Mouse (Mus musculus): Measurements from ENCODE around the gene Cep85l.

Gene Cep85l

DNA sequence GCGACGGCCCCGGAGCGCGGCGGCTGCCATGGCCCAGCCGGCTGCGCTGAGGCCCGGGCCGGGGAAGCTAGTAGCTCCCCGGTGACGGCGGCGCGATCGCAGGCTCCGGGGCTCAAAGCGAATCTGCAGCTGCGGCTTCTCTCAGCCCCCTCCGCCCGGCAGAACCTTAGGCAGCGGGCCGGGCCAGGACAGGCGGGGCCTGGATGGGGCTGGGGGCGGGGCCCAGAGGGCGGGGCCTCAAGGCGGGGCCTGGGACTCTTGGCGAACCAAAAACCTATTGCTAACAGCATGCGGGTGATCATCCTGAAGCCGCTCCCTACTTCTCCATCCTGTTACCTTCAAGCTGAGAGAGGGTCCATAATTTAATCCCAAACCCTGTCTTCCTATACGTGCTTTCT is at the start of gene Cep85l:
Cep85l (minus strand) TSS at position 239 of the 398 bp plus-strand sequence.
- DNase-seq (ENCODE audit: inconsistent age in 2 of 2, low spot score in 1 of 2) = peak; percentile 91 to 96

DNA sequence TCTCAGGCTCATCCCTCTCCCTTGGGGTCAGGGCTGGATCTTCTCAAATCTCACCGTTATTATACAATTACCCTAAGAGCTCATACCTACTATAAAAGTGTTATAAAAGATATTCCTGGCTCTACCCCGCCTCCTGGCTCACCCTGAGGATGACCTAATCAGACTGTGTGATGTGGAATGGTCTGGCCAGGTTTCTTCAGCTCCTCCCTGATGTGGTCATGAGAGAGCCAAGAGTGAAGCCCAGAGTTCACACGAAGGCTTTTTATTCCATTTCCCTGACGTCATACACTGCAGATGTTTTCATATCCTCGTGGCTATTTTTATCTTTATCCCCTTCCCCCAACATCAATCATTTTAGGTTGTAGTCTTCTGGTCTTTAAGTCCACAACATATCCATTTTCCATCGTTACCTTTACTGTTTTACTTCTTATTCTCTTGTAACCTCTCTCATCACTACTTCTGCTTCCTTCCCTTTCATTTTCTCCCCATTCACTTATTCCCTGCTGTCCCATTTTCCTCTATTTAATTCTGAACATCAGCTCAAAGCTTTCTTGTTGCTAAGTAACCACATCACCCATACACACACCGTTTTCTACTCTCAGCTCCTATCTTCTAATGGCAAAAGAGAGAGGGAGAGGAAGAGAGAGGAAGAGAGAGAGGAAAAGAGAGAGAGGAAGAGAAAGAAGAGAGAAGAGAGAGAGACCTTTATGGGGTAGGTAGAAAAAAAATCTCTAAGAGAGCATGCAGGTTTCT is 49.1 kb upstream of the Cep85l start:
- no peak for DNase-seq (ENCODE audit: inconsistent age in 2 of 2, low spot score in 1 of 2)

DNA sequence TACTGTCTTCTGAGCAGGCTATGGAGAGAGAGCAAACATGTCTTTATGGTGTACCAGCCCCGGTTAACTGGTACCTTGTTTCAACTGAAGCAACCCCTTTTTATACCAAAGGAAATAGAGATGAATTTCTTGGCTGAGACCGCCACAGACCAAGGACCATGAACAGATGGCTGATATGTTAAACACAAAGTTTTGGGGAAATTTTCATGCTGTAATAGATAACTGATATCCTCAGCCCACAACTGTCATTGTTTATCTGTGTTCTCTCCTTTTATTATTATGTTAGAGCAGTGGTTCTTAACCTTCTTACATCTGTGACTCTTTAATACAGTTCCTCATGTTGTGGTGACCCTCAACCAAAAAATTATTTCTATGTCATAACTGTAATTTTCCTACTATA is 46.8 kb upstream of the Cep85l start:
- DNase-seq (ENCODE audit: inconsistent age in 2 of 2, low spot score in 1 of 2) = no peak

DNA sequence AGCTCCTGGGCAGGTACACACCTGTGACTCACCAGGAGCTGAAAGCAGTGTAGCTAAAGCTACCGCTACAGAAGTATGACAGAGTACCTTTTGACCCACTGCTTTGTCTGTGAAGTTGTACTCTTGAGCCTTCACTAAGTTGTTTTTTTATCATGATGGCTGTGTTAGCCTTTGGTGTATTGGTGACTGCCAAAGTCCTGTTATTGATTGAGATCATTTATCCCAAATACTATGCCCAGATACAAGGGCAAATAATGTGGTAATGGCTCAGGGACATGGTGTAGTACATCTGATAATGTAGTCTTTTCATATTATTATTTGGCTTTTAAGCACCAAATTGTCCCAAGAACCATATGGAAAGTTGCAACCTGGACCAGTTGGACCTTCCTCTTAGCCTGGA is 43.3 kb upstream of the Cep85l start:
- no peak for DNase-seq (ENCODE audit: inconsistent age in 2 of 2, low spot score in 1 of 2)

DNA sequence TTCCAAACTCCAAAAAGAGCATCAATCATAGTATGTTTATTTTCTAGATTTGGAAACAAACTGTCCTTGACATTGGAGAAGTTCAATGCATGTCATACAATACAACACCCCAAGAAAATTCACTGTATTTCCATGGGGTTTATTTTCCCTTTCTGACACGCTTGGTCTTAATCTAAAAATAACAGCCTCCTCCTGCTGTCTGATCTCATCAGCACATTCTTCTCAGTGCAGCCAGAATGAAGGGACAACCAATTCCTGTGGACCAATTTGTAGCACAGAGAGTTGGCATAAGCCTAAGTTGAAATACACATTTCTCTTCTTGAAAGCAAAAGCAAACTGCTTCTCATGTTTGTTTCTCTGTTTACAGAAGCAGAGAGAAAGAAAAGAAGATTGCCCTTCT is 42.5 kb upstream of the Cep85l start:
- no peak for DNase-seq (ENCODE audit: inconsistent age in 2 of 2, low spot score in 1 of 2)

DNA sequence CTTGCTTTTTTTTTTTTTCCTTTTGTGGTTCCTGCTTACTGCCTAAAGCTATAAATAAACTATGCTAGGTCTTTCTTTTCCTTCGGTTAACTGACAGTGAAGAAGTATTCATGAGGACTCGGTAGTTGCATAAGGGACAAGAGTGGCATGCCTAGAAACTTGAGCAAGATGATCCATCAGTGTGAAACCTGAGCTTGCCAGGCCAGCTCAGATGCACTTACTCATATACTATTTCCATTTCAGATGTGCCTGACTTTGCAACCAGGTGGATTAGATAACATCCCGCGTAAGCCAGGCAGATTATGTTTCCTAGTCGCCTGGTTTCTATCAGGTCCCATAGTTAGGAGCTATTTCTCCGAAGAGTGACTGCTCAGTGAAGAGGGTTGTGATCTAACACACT is 41.9 kb upstream of the Cep85l start:
- DNase-seq (ENCODE audit: inconsistent age in 2 of 2, low spot score in 1 of 2) = no peak

DNA sequence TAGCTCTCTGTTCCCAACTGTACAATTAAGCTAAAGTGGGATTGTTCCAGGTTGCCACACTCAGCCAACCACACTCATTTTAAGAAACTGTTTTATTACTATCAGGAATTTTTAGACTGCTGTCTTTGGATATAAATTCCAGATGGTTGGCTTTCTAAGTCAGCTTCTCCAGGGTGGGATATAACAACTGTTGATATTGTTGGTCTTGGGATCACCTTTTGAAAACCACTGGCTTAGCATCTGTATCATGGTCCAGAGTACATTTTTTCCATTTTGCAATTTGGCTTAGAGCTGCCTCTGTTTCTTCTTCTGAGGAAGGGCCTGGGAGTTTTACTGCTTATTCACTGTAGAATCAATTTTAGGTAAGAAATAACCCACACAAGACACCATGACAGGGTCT is 40.3 kb upstream of the Cep85l start:
- no peak for DNase-seq (ENCODE audit: inconsistent age in 2 of 2, low spot score in 1 of 2)

DNA sequence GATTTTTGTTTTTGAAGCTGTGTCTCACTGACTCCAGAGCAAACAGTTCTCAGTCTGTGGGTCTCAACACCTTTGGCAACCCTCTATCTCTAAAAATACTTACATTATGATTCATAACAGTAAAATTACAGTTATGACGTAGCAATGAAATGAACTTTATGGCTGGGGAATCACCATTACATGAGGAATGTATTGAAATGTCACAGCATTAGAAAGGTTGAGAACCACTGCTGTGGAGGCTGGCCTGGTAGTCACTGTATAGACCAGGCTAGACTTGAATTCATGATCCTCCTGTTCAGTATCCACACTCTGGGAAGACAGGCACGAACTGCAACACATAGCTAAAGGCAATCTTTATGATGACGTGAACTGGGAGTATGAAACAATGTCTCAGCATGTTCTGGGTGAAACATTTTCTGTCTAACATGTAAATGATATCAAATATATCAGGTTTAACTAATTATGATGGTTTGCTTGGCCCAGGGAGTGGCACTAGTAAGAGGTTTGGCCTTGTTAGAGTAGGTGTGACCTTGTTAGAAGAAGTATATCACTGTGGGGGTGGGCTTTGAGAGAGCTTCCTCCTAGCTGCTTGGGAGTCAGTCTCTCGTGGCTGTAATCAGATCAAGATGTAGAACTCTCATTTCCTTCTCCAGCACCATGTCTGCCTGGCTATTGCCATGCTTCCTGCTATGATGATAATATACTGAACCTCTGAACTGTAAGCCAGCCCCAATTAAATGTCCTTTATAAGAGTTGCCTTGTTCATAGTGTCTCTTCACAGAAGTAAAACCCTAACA is 39.6 kb upstream of the Cep85l start:
- DNase-seq (ENCODE audit: inconsistent age in 2 of 2, low spot score in 1 of 2) = no peak

DNA sequence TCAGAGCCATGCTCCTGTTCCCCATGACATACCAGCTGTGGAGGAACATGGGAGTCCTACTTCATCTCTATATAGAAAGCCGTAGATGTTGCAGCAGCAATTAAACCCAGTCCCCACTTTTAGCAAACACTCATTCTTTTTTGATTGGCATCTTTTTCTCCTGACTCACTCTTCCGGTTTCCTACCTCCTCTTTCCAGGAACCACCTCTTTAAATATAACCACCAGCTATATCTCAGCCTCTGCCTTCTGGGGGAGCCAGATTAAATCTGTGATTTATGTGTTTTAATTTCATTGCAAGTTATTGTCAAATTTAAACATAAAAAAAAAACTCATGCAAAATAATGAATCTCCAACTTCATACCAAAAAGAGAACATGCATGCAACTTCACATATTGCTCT is 37.3 kb upstream of the Cep85l start:
- no peak for DNase-seq (ENCODE audit: inconsistent age in 2 of 2, low spot score in 1 of 2)

DNA sequence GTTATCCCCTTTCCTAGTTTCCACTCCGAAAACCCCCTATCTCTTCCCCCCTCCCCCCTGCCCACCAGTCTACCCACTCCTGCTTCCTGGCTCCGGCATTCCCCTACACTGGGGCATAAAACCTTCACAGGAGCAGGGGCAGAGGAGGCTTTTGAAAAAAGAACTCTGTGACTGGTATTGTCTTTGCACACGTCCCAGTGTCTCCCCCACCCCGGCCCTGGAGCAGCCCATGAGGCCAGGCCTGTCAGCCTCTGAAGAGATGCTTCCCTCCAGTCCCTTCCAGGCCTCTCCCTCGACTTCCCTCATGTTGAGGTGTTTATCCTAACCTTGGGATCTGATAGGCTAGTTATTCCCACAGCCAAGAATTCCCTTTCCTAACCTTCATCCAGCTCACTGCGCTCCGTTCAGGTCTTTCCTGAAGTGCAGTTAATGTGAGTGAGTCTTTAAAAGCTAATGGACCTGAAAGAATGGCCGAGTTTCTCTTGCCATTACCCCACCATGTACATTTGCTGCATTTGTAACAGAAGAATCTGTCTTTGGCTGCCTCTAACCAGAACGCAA is 36.5 kb upstream of the Cep85l start:
- DNase-seq (ENCODE audit: inconsistent age in 2 of 2, low spot score in 1 of 2) = no peak

DNA sequence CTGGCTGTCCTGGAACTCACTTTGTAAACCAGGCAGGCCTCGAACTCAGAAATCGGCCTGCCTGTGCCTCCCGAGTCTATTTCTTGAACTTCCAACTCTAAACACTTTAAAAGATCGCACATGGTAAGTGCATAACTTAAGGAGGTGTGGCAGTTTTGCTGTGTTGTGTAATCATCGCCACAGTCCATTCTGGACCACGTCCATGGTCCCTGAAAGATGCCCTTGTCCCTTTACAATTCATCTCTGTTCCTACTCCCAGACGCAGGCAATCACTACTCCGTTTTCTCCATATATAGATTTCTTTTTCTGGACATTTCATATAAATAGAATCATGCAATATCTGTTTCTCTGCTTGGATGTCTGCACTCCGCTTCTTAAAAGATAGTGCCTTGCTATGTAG is 35.5 kb upstream of the Cep85l start:
- DNase-seq (ENCODE audit: inconsistent age in 2 of 2, low spot score in 1 of 2) = no peak

DNA sequence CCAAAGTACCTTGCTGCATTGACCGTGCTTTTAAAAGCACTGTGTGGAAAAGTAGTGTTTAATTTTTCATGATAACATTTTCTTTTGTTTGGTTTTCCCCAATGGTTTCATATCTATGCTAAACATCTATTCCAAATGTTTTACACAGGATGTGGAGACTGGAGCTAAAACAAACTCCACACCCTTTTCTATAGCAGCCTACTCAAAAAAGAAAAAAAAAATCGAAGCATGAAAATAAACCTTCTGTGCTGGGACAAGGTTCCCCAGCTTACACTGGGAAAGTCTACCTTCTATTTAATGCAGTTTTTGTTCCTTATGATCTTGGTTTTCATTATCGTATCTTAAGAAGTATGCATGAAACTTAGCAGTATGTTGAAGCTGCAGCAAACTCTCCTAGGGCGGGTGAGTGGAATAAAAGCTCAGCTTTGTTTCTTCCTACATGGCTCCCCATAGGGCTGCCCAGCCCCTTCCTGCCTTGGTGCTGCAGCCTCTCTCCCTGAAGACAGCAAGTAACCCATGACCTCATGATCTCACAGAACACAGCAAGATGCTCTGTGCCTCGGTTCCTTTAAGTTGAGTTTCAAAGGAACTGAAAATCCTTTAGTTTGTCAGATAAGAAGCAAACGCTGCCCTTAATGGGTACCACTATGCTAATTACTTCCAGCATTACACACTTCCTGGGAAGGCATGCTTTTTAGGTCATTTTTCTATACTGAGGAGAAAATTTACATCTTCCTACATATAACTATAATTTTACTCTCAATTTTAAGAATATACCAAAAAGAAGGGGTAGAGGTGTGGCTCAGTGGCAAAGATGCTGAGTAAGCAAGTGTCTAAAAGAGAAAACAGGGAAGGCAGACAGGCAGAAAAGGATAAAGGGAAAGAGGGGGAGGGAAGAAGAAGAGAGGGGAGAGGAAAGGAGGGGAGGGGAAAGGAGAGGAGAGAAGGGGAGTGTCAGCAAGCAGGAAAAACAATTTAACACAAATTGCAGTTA is 34.6 kb upstream of the Cep85l start:
- DNase-seq (ENCODE audit: inconsistent age in 2 of 2, low spot score in 1 of 2) = no peak

DNA sequence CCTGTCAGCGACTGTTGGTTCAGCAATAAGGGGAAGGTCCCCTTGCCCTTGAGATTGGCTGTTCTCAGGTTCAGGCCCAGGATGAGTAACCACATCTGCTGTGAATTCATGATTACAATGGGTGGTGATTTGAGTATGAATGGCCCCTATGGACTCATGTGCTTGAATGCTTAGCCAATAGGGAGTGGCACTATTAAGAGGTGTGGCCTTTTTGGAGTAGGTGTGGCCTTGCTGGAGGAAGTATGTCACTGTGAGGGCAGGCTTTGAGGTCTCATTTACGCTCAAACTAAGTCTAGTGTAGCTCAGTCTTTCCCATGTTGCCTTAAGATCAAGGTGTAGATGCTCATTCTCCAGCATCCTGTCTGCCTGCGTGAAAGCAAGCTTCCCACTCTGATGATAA is 33.2 kb upstream of the Cep85l start:
- no peak for DNase-seq (ENCODE audit: inconsistent age in 2 of 2, low spot score in 1 of 2)

DNA sequence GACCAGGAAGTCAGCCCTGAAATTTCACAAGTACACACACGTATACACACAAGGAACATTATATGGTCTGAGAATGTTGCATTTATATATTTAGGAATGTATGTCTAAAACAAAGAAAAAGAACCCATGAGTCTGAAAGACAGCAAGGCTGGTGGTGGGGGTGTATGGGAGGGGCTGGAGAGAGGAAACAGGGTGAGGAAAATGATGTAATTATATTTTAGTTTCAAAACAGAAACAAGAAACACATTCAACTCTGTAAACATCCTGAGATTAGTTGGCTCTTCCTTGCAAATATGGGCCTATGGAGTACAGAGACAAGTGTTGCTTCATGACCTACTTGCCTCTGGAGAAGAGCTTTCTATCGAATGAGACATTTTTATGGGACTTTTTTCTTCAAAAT is 32.4 kb upstream of the Cep85l start:
- DNase-seq (ENCODE audit: inconsistent age in 2 of 2, low spot score in 1 of 2) = no peak

DNA sequence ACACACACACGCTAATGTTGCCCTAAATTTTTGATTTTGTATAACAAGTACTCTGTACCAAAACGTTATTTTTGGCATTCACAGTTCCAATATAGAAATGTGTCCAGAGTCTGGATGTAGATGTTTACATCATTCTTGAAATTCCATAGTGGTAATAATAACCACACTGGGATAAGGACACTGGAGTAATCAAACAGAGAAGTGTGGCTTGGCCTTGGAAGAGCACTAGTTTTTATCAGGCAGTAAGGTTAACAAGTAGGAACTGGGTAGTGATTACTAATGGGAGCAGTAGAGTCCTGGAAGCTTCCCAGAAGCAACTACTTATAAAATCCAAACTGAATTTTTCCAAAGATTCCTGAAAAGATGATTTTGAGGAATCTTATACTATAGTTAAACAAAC is 31.1 kb upstream of the Cep85l start:
- DNase-seq (ENCODE audit: inconsistent age in 2 of 2, low spot score in 1 of 2) = no peak

DNA sequence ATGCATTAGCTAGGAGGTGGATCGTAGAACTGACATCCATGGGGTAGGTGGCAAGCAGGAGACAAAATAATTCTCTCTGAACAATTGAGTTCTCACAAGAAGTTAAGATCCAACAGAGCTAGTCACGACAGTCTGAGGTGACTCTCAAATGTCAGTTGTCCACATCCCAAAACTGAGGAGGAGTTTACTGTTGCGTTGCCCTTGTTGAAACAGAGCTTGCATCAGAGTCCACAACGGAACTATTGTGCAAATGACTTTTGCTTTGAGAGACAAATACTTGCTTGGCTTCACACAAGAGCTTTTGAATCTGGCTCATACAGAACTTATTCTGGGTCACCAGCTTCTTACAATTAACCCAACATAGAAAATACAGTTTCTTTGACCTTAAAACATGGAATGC is 27.7 kb upstream of the Cep85l start:
- DNase-seq (ENCODE audit: inconsistent age in 2 of 2, low spot score in 1 of 2) = no peak

DNA sequence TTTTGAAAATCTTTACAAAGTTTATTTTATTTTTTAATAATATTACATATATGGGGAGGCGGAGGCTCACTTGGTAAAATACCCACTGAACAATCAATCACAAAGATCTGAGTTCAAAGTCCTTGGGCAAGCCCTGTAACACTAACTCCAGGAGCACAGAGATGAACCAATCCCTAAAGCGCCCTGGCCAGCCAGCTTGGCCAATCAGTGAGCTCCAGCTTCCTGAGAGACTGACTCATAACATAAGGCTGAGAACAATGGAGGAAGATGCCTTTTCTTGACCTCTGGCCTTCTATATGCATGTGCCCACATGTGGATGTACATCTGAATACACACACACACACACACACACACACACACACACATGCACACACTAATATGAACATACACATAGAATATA is 27.1 kb upstream of the Cep85l start:
- no peak for DNase-seq (ENCODE audit: inconsistent age in 2 of 2, low spot score in 1 of 2)

DNA sequence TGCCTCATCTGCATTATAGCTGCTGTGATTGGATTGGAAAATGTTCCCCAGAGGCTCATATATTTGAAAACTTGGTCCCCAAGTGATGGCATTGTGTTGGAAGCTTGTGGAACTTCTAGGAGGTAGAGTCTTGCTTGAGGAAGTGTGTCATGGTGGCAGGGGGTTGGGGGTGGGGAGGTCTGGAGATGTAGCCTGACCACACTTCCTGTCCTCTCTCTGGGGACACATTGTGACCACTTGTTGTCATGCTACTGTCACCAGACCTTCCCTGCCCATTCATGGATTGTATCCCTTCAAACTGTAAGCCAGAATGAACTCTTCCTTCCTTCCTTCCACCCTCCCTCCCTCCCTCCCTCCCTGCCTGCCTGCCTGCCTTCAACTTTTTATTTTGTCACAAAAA is 22.5 kb upstream of the Cep85l start:
- DNase-seq (ENCODE audit: inconsistent age in 2 of 2, low spot score in 1 of 2) = no peak

DNA sequence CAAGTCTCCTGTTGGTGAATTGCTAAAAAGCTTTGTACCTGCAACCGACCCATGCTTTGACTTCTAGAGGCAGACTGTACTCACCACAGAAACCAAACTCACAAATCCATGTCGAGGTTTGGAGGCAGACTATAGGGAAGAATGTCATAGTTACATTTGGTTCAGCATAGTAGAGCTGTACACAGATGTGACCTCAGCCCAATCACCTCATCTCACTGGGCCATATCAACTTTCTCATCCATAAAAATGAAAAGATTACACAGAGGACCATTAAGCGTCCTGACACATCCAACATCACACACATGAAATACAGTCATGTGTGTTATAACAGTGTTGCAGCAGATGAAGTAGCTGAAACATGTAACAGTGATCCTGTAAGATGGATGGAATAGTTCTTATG is 19.3 kb upstream of the Cep85l start:
- DNase-seq (ENCODE audit: inconsistent age in 2 of 2, low spot score in 1 of 2) = no peak

DNA sequence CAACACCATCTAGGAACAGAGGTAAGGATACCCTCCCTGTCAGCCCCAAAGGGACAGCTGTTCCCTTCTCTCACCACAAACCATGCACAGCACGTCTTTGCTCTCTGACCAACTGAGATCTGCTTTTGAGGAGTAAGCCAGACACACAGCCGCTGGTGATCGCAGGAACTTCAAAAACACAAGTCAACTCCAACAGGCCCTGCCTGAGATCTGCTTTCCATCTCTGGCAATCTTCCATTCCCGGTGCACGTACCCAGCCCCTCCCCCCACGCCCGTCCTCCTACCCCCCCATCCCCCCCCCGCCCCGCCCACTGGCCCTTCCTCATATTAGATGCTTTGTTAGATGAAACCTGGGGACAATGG is 18.8 kb upstream of the Cep85l start:
- DNase-seq (ENCODE audit: inconsistent age in 2 of 2, low spot score in 1 of 2) = no peak

DNA sequence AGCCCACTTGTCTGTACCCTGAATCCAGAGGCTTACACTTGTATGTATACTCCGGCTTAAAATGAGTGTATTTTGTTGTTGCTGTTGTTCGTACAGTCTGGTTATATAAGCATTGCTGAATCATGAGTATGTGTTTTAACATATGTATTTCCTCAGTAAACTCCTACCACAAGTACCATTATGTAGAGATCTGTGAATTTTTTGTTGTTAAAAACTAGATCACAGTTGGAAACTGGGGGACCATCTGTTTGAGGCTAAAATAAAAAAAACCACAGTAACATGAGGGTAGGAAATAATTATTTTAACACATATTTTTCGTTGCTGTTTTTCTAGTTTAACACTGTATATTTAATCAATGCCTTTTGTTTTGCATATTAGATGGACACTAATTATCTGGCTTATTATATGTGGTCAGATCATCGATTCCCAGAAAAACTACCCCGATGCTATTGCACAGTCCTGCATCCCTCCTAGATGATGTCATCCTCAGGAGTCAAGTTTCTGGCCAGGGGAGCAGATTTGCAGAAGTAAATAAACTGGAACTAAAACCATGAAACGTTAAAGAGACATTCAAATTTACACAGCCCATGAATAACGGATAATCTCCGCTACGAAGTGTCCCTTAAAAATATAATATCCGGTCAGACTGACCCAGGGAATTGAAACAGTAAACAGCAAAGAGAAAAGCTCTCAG is 18.2 kb upstream of the Cep85l start:
- DNase-seq (ENCODE audit: inconsistent age in 2 of 2, low spot score in 1 of 2) = no peak
